Mouse (Mus musculus) liver, postnatal 0 days (tissue): ENCODE measurements at regions not wholly inside any gene's neighbourhood (a gene's known extent, or its start where the extent isn't known, plus 50 kb on each side); places are given as distances from the start of the nearest gene placed in this dataset.

Experiments
- CTCF ChIP-seq: sonication (generic); IDR thresholded peaks from 2 replicates; pipeline ENCODE4 v1.5.1; 2016; ENCODE audit warnings: antibody characterized with exemption, low read depth
- EP300 ChIP-seq: IDR thresholded peaks from 2 replicates; pipeline ENCODE4 v1.6.1; 2016; ENCODE audit warnings: antibody characterized with exemption, low read depth, mild to moderate bottlenecking

GRCm38 (mm10) chr6:126371489-126371888 is 163.7 kb downstream of the Kcna5 start:
- no peak for TF ChIP-seq CTCF
- TF ChIP-seq EP300 = no peak
